Mouse (Mus musculus): ENCODE measurements around the gene Hmgcl. TPM values are rescaled to one million over a fixed set of nuclear protein-coding genes. Genes with fewer than 3 reads are reported as not detected.

The Hmgcl gene
- polyA plus RNA-seq, 1 experiment from 2014 or later: 91.1 TPM

DNA sequence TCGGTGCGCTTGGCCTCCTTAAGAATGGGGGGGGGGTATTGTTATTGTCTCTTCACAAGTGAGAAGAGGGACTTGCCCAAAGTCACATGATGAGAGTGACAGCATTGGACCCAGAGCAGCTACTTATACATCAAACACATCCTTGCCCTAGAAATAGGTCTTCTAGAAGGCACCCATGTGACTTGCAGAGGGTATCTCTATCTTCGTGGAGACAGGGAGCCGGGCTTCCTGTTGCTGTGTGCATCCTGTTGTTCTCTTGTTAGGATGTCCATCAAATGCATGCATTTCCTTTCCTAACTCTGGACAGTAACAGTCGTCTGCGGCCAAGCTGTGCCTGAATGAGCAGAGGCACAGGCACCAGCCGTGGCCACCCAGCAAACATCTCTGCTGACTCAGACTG is 34.7 kb upstream of the Hmgcl start:
- no peak overlapping the region for H3K9ac ChIP-seq (ENCODE audit: low read length)
- no peak overlapping the region for H3K4me3 ChIP-seq (ENCODE audit: low read depth, low read length)
- H3K36me3 ChIP-seq (ENCODE audit: control insufficient read depth, insufficient read depth, low read length): no peaks in the 10 kb centered on the region
- 76% methylated on average over 7 of the region's 7 CpGs for WGBS
- DNase-seq (ENCODE audit: low spot score): no peak
- H3K27me3 ChIP-seq (replicated peaks; ENCODE audit: control insufficient read depth, insufficient read depth, low read length): no peaks in the 10 kb centered on the region
- no peaks in the 10 kb centered on the region; the same call in 1 of the 2 replicates for H3K4me1 ChIP-seq (replicated peaks; ENCODE audit: control insufficient read depth, insufficient read depth, low read length)
- no peak overlapping the region for H3K4me2 ChIP-seq (ENCODE audit: low read length)
- ATAC-seq (replicated peaks; ENCODE audit: low FRiP score, low TSS enrichment, low read depth): no peak
- no peaks in the 10 kb centered on the region for H3K9me3 ChIP-seq (ENCODE audit: control insufficient read depth, low read length)
- no peak overlapping the region for H3K27ac ChIP-seq (ENCODE audit: low read depth)

DNA sequence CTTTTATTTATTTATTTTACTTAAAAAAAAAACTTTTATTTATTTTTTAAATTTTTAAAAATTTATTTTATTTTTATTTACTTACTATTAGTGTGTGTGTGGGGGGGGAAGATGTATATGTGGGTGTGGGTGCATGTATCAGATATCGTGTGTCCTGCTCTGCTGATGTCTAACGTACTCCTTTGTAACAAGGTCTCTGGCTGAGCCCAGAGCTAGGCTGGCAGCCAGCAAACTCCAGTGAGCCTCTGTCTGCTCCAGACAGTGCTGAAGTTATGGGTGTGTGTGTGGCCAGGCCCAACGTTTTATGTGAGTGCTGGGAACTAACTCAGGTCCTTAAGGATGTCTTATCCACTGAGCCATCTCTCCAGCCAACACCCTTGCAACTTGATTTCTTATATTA is 34.1 kb upstream of the Hmgcl start:
- H3K4me3 ChIP-seq (ENCODE audit: low read depth, low read length): no peak overlapping the region
- H3K4me2 ChIP-seq (ENCODE audit: low read length): no peak overlapping the region
- H3K36me3 ChIP-seq (ENCODE audit: control insufficient read depth, insufficient read depth, low read length): no peaks in the 10 kb centered on the region
- H3K4me1 ChIP-seq (replicated peaks; ENCODE audit: control insufficient read depth, insufficient read depth, low read length): no peaks in the 10 kb centered on the region; the same call in 1 of the 2 replicates
- H3K27me3 ChIP-seq (replicated peaks; ENCODE audit: control insufficient read depth, insufficient read depth, low read length): no peaks in the 10 kb centered on the region
- H3K9ac ChIP-seq (ENCODE audit: low read length): no peak overlapping the region
- DNase-seq (ENCODE audit: low spot score): no peak
- no peak for ATAC-seq (replicated peaks; ENCODE audit: low FRiP score, low TSS enrichment, low read depth)
- no peak overlapping the region for H3K27ac ChIP-seq (ENCODE audit: low read depth)
- H3K9me3 ChIP-seq (ENCODE audit: control insufficient read depth, low read length): no peaks in the 10 kb centered on the region
- WGBS: 62% methylated on average over 3 of the region's 3 CpGs

- no peak overlapping the region for H3K9ac ChIP-seq (ENCODE audit: low read length)
- H3K4me2 ChIP-seq (ENCODE audit: low read length): no peak overlapping the region
- H3K4me3 ChIP-seq (ENCODE audit: low read depth, low read length): no peak overlapping the region
- 36% methylated on average over 3 of the region's 3 CpGs for WGBS
- no peaks in the 10 kb centered on the region; the same call in 1 of the 2 replicates for H3K4me1 ChIP-seq (replicated peaks; ENCODE audit: control insufficient read depth, insufficient read depth, low read length)
- H3K27me3 ChIP-seq (replicated peaks; ENCODE audit: control insufficient read depth, insufficient read depth, low read length): no peaks in the 10 kb centered on the region
- H3K36me3 ChIP-seq (ENCODE audit: control insufficient read depth, insufficient read depth, low read length): no peaks in the 10 kb centered on the region
- no peaks in the 10 kb centered on the region for H3K9me3 ChIP-seq (ENCODE audit: control insufficient read depth, low read length)
- no peak overlapping the region for H3K27ac ChIP-seq (ENCODE audit: low read depth)
- no peak for ATAC-seq (replicated peaks; ENCODE audit: low FRiP score, low TSS enrichment, low read depth)
- DNase-seq (ENCODE audit: low spot score): no peak
Observed at GRCm38 (mm10) chr4:135912835-135913234, 33.4 kb upstream of the Hmgcl start.

- Histone ChIP-seq H3K9me3 (ENCODE audit: control insufficient read depth, low read length) (no peaks in the 10 kb centered on the region), H3K27me3 (replicated peaks; ENCODE audit: control insufficient read depth, insufficient read depth, low read length) (no peaks in the 10 kb centered on the region), H3K36me3 (ENCODE audit: control insufficient read depth, insufficient read depth, low read length) (no peaks in the 10 kb centered on the region), H3K27ac (ENCODE audit: low read depth) (no peak overlapping the region), H3K4me3 (ENCODE audit: low read depth, low read length) (no peak overlapping the region), H3K4me2 (ENCODE audit: low read length) (no peak overlapping the region), H3K9ac (ENCODE audit: low read length) (no peak overlapping the region), H3K4me1 (replicated peaks; ENCODE audit: control insufficient read depth, insufficient read depth, low read length) (no peaks in the 10 kb centered on the region; the same call in 1 of the 2 replicates)
- DNase-seq (ENCODE audit: low spot score) (no peak), ATAC-seq (replicated peaks; ENCODE audit: low FRiP score, low TSS enrichment, low read depth) (no peak)
- 60% methylated on average over 4 of the region's 4 CpGs for WGBS
Observed at GRCm38 (mm10) chr4:135913433-135913832, 32.8 kb upstream of the Hmgcl start.

DNA sequence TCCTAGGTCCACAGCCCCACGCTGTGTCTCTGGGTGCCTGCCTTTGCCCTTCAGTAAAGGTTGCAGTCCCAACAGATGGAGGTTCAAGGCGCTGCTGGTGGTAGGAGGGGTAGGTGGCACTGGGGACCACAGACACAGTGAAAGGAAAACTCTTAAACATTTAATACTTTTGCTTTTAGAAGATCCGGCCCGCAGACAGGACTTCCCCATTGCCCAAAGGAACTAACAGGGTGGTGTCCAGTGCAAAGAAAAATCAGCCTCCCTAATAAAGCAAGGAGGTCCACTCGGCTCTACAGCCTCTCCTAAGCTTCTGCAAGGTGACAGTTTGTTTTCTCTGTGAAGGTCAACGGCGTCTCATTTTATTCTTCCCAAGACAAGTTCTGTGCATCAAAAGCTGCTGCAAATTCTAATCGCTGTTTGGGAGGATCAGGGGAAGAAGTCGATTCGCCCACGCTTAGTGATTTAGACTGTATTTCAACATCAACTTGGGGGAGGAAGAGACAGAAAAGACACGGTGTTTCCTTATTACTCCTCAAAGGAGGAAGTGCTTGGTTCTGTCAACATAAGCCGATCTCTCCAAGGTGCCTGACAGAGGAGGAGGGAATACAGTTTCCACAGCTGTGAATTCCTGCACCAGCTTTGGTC is 27.5 kb upstream of the Hmgcl start:
- no peak for ATAC-seq (replicated peaks; ENCODE audit: low FRiP score, low TSS enrichment, low read depth)
- Histone ChIP-seq H3K4me3 (ENCODE audit: low read depth, low read length) (no peak overlapping the region), H3K27ac (ENCODE audit: low read depth) (peak overlapping the region; percentile 57), H3K27me3 (replicated peaks; ENCODE audit: control insufficient read depth, insufficient read depth, low read length) (no peaks in the 10 kb centered on the region), H3K9ac (ENCODE audit: low read length) (no peak overlapping the region), H3K4me2 (ENCODE audit: low read length) (no peak overlapping the region), H3K36me3 (ENCODE audit: control insufficient read depth, insufficient read depth, low read length) (peaks cover 4% of the 10 kb centered on the region; the same call in 1 of the 2 replicates), H3K9me3 (ENCODE audit: control insufficient read depth, low read length) (no peaks in the 10 kb centered on the region), H3K4me1 (replicated peaks; ENCODE audit: control insufficient read depth, insufficient read depth, low read length) (peaks cover 7% of the 10 kb centered on the region)
- DNase-seq (ENCODE audit: low spot score): no peak
- WGBS: 75% methylated on average over 13 of the region's 13 CpGs

DNA sequence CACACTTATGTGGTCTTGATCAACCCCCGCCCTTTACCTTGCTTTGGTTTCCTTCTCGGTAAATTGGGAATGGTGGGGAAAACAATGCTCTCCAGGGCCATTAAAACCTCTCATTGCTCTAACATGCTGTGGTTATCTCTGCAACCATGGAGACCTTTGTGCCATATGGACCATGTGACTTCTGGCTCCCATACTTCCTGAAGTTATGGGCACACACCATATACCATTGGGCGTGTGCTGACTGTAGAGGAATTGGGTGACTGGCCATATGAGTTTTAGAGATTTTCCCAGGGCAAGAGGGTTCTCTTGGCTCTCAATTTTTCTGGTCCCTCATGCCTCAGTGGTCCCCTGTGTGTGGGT is 27.0 kb upstream of the Hmgcl start:
- DNase-seq (ENCODE audit: low spot score): peak; percentile 64
- Histone ChIP-seq H3K4me3 (ENCODE audit: low read depth, low read length) (no peak overlapping the region), H3K4me1 (replicated peaks; ENCODE audit: control insufficient read depth, insufficient read depth, low read length) (peaks cover 7% of the 10 kb centered on the region), H3K27ac (ENCODE audit: low read depth) (peak overlapping the region; percentile 19), H3K27me3 (replicated peaks; ENCODE audit: control insufficient read depth, insufficient read depth, low read length) (no peaks in the 10 kb centered on the region), H3K4me2 (ENCODE audit: low read length) (no peak overlapping the region), H3K36me3 (ENCODE audit: control insufficient read depth, insufficient read depth, low read length) (peaks cover 5% of the 10 kb centered on the region; the same call in 1 of the 2 replicates), H3K9me3 (ENCODE audit: control insufficient read depth, low read length) (no peaks in the 10 kb centered on the region), H3K9ac (ENCODE audit: low read length) (no peak overlapping the region)
- no peak for ATAC-seq (replicated peaks; ENCODE audit: low FRiP score, low TSS enrichment, low read depth)
- 88% methylated on average over 3 of the region's 3 CpGs for WGBS

DNA sequence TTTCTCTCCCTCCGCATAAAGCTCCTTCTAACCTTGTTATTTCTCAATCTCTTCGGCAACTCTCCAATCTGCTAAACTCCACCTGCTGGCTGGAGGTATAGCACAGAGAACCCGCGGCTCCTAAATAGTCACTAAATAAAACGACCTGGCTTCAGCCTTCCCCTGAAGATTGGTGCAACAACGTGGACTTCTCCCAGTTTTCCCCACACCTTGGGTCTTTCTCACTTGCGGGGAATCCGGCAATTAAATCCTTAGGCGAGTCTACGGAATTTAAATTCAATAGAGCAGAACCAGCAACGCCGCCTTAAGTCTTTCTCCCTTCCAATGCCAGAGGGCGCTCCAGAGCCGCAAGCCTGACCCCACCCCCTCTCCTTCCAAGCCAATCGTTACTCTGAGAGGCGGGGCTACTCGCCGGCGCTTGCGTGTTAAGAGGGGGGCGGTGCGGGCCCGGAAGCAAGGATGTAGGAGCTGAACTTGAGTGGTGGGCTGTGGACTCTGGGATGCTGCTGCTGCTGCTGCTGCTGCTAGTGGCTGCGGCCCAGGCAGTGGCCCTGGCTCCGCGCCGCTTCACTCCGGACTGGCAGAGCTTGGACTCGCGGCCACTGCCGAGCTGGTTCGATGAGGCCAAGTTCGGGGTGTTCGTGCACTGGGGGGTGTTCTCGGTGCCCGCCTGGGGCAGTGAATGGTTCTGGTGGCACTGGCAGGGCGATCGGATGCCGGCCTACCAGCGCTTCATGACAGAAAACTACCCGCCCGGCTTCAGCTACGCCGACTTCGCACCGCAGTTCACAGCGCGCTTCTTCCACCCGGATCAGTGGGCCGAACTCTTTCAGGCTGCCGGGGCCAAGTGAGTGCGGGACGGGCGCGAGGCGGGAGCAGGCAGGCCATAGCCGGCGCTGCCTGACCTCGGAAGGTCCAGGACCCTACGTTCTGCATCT is 25.7 kb upstream of the Hmgcl start, which contains the start of gene Fuca1:
Gene Fuca1 (plus strand): TSS at position 432 of the 938 bp plus-strand sequence.
- peaks cover 7% of the 10 kb centered on the region for H3K4me1 ChIP-seq (replicated peaks; ENCODE audit: control insufficient read depth, insufficient read depth, low read length)
- H3K27ac ChIP-seq (ENCODE audit: low read depth): peak within 1 kb of the TSS; percentile 57
- H3K4me3 ChIP-seq (ENCODE audit: low read depth, low read length): peak within 1 kb of the TSS; percentile 87
- no peaks in the 10 kb centered on the region for H3K27me3 ChIP-seq (replicated peaks; ENCODE audit: control insufficient read depth, insufficient read depth, low read length)
- H3K4me2 ChIP-seq (ENCODE audit: low read length): peak within 1 kb of the TSS; percentile 88
- peak; percentile 90 for ATAC-seq (replicated peaks; ENCODE audit: low FRiP score, low TSS enrichment, low read depth)
- H3K9ac ChIP-seq (ENCODE audit: low read length): peak within 1 kb of the TSS; percentile 77
- WGBS: 2% methylated on average over 60 of the region's 60 CpGs
- peaks cover 12% of the 10 kb centered on the region; the same call in 1 of the 2 replicates for H3K36me3 ChIP-seq (ENCODE audit: control insufficient read depth, insufficient read depth, low read length)
- DNase-seq (ENCODE audit: low spot score): peak; percentile 97
- no peaks in the 10 kb centered on the region for H3K9me3 ChIP-seq (ENCODE audit: control insufficient read depth, low read length)

DNA sequence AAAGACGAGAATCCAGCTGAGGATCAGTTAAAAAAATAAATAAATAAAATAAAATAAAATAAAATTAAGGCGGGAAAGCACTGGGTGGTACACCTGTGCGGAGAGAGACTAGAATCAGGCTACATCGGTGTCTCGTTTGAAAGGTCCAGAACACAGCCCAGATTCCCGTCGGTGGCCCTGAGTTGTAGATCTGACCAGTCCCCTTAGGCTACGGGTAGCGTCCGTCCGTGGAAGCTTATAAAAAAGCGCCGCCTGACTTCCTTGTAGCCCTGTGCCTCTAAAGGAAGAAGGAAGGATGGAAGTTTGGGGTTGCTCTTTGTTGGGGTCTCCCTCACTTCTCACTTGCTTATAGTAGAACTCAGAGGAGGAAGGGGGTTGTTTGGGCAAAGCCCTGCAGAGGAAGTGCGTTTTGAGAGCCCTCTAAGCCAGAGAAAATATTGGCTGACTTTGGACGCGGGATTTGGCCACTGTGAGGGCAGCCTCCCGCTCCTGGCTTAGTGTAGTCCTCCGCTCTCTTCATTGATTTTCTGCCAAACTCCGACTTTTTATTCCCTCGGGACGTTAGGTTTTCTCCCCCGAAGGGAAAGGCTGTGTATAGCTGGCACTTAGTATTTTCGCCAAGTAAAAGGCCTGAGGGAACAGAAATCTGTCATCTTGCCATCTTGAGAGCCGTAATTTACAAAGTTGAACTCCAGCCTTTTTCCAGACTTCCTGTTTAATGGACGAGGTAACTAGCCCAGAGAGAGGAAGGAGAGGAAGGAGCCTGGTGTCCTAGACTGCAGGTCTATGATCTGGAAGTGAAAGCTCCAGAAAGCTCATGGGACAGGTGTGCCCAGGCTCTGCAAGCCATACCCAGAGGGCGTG is 24.8 kb upstream of the Hmgcl start:
- 3% methylated on average over 26 of the region's 26 CpGs for WGBS
- peak overlapping the region; percentile 87 for H3K4me3 ChIP-seq (ENCODE audit: low read depth, low read length)
- H3K9me3 ChIP-seq (ENCODE audit: control insufficient read depth, low read length): no peaks in the 10 kb centered on the region
- peak overlapping the region; percentile 57 for H3K27ac ChIP-seq (ENCODE audit: low read depth)
- H3K27me3 ChIP-seq (replicated peaks; ENCODE audit: control insufficient read depth, insufficient read depth, low read length): no peaks in the 10 kb centered on the region
- H3K36me3 ChIP-seq (ENCODE audit: control insufficient read depth, insufficient read depth, low read length): peaks cover 19% of the 10 kb centered on the region; the same call in 1 of the 2 replicates
- peaks cover 7% of the 10 kb centered on the region for H3K4me1 ChIP-seq (replicated peaks; ENCODE audit: control insufficient read depth, insufficient read depth, low read length)
- peak overlapping the region; percentile 77 for H3K9ac ChIP-seq (ENCODE audit: low read length)
- peak overlapping the region; percentile 88 for H3K4me2 ChIP-seq (ENCODE audit: low read length)
- ATAC-seq (replicated peaks; ENCODE audit: low FRiP score, low TSS enrichment, low read depth): no peak
- DNase-seq (ENCODE audit: low spot score): peak; percentile 72

Measured in intestine, embryonic 14.5 days (tissue).